In the genomic region with DNA sequence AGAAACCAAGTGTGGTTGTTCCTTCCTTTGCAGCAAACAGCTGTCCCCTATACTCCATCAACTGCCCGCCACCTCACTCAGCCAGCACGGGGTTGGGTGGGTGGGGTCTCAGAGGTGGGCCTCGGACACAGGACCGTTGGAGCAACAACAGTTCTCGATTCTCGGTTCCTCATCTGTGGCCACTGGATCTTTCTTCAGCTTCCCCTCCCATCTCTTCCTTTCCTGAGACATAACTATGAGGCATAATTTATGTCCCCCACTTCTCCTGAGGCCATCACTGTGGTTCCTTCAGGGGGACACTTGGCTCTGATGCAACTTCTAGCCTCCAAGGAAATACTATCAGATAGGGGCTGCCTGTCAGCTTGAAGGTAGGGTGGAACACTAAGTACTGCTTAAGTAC, we compare ENCODE assay signal across 19 mouse cellular contexts. TPM values are rescaled to one million over a fixed set of nuclear protein-coding genes. Genes with fewer than 3 reads are reported as not detected.
DNase-seq lines count a peak whose midpoint lies in the region; ATAC-seq lines count a peak whose summit lies in the region.
"Had no signal": no experiment of that assay in that cellular context is flagged by ENCODE, and none has a peak within 500 bp of the region (broad histone marks: within the 10 kb centered on the region; RNA-seq: fewer than 3 reads in every experiment).

No protein-coding gene starts in this region.

- peak; percentile 1 for DNase-seq in thymus, postnatal 14 days
- DNase-seq in thymus, adult 18-20 months: no peak
- no peak for DNase-seq in limb, embryonic 10.5 days (ENCODE audit: low spot score)
- DNase-seq in layer of hippocampus, postnatal 14 days (ENCODE audit: low spot score in 2 of 2): no peak
- no peak for DNase-seq in c-Kit-positive CD71-positive TER-119-positive erythroid progenitor cells, embryonic 14.5 days (ENCODE audit: low spot score)
- no peak for DNase-seq in embryo, embryonic 9.5 days (ENCODE audit: extremely low spot score)
- DNase-seq: adrenal gland, adult 2 months; cerebellum, postnatal 10 days; kidney, adult 18-20 months; kidney, postnatal 10 days; lung, adult 18-20 months; lung, postnatal 14 days; right cerebral cortex, adult 18-20 months had no signal

- no peak overlapping the region for H3K4me3 ChIP-seq in limb, embryonic 10.5 days
- H3K4me3 ChIP-seq: forebrain, embryonic 13.5 days; hindbrain, embryonic 12.5 days; layer of hippocampus, adult 2 months; midbrain, embryonic 12.5 days; neural tube, embryonic 13.5 days had no signal

- H3K9me3 ChIP-seq in limb, embryonic 10.5 days (replicated peaks): no peaks in the 10 kb centered on the region
- H3K9me3 ChIP-seq: forebrain, embryonic 13.5 days; hindbrain, embryonic 12.5 days; midbrain, embryonic 12.5 days; neural tube, embryonic 13.5 days had no signal

- H3K4me1 ChIP-seq in limb, embryonic 10.5 days: peaks cover 91% of the 10 kb centered on the region
- H3K4me1 ChIP-seq: forebrain, embryonic 13.5 days had no signal

- 67% methylated on average over 6 of the region's 6 CpGs for WGBS in limb, embryonic 10.5 days

- no peaks in the 10 kb centered on the region for H3K27me3 ChIP-seq in limb, embryonic 10.5 days (ENCODE audit: low read depth, poor library complexity, severe bottlenecking)
- H3K27me3 ChIP-seq: hindbrain, embryonic 12.5 days; neural tube, embryonic 13.5 days had no signal

- H3K27ac ChIP-seq in limb, embryonic 10.5 days: peak overlapping the region; percentile 95
- H3K27ac ChIP-seq: forebrain, embryonic 13.5 days; hindbrain, embryonic 12.5 days; layer of hippocampus, adult 2 months; midbrain, embryonic 12.5 days; neural tube, embryonic 13.5 days had no signal

- no peaks in the 10 kb centered on the region for H3K36me3 ChIP-seq in limb, embryonic 10.5 days
- H3K36me3 ChIP-seq: hindbrain, embryonic 12.5 days; midbrain, embryonic 12.5 days; neural tube, embryonic 13.5 days had no signal

- peak; percentile 59 for ATAC-seq in megakaryocyte, adult 5-6 weeks (ENCODE audit: poor library complexity, severe bottlenecking)
- ATAC-seq: forebrain, embryonic 13.5 days had no signal

RNA-seq across cellular contexts. Expression of gene Tifab, which starts 15.8 kb away (rescaled TPM):
- polyA plus RNA-seq in limb, embryonic 10.5 days (2016; fragmentation: Nextera tagmentation; extraction: Ambion mirVana): 0.63 and 1.2 TPM in 2 replicates
- total RNA-seq in megakaryocyte, adult 5-6 weeks (2015): 161 and 168 TPM in 2 replicates
- total RNA-seq in megakaryocyte, adult 5-6 weeks (2017): 230 and 238 TPM in 2 replicates
- 1 to 10 TPM; 1.7 to 1.8 TPM for total RNA-seq in layer of hippocampus, postnatal 14 days (2021)

RNA-seq across cellular contexts. Expression of gene H2afy, which starts 26.7 kb away (rescaled TPM):
- polyA plus RNA-seq in limb, embryonic 10.5 days (2016; fragmentation: Nextera tagmentation; extraction: Ambion mirVana): 642 and 645 TPM in 2 replicates
- 304 and 326 TPM in 2 replicates for total RNA-seq in megakaryocyte, adult 5-6 weeks (2015)
- total RNA-seq in megakaryocyte, adult 5-6 weeks (2017): 669 and 674 TPM in 2 replicates
- total RNA-seq in layer of hippocampus, postnatal 14 days (2021): 100 to 1,000 TPM; 127 to 133 TPM

Comparison
In these comparisons a context has a peak if more than half of its experiments do, and no peak if none do; other contexts are left out.
1. RNA of gene Tifab, which starts 15.8 kb away (total RNA-seq): 161 to 238 TPM in megakaryocyte, adult 5-6 weeks; 1.7 to 1.8 TPM in layer of hippocampus, postnatal 14 days; every median in the first group is over 10 times any median in the second.